Mouse (Mus musculus) monocyte, adult 5-6 weeks (primary cell): ENCODE data around the gene 4930550L24Rik. TPM values are rescaled to one million over a fixed set of nuclear protein-coding genes. Genes with fewer than 3 reads are reported as not detected.

Experiments
- ATAC-seq: fragments of 153-309, 156-312 bp; replicated peaks from 2 replicates; pipeline ENCODE4 v1.8.0; 2017; ENCODE audit warnings: mild to moderate bottlenecking; ENCODE audit not compliant: low TSS enrichment, insufficient number of reproducible peaks, severe bottlenecking, poor library complexity, low FRiP score
- total RNA-seq: library from RNA; stranded (forward); fragments of 200-1000, 200-491, 200-594 nt; gene quantifications from 3 replicates; pipeline ENCODE4 v1.2.3, GENCODE M21; 2017

Gene 4930550L24Rik
- total RNA-seq = not detected in 3 replicates

- ATAC-seq = no peak
These were observed at the start of gene 4930550L24Rik for GRCm38 (mm10) chrX:58909060-58909459. Gene 4930550L24Rik (plus strand): TSS chrX:58909360.

- no peak for ATAC-seq
These were observed 8.4 kb upstream of the 4930550L24Rik start for GRCm38 (mm10) chrX:58900753-58901152.

GRCm38 (mm10) chrX:58967969-58968368 lies 58.8 kb downstream of the 4930550L24Rik start:
- ATAC-seq = no peak
